Mouse (Mus musculus): ENCODE results near the gene Ak7. TPM values are rescaled to one million over a fixed set of nuclear protein-coding genes. Genes with fewer than 3 reads are reported as not detected.

Ak7 gene
- polyA plus RNA-seq, 1 experiment from 2014 or later, result 0.40 TPM

GRCm38 (mm10) chr12:105689435-105689834 is 16.3 kb upstream of the Ak7 start:
- no peaks in the 10 kb centered on the region for H3K27me3 ChIP-seq (replicated peaks; ENCODE audit: control insufficient read depth, insufficient read depth, low read length)
- H3K4me3 ChIP-seq (ENCODE audit: low read length), result no peak overlapping the region
- no peak overlapping the region for H3K9ac ChIP-seq (ENCODE audit: low read depth, low read length)
- no peaks in the 10 kb centered on the region for H3K9me3 ChIP-seq (ENCODE audit: control insufficient read depth, low read length)
- H3K27ac ChIP-seq (ENCODE audit: low read length), result no peak overlapping the region
- peaks cover 7% of the 10 kb centered on the region; the same call in 1 of the 2 replicates for H3K4me1 ChIP-seq (ENCODE audit: control insufficient read depth, insufficient read depth, low read length)
- no peak overlapping the region for H3K4me2 ChIP-seq (ENCODE audit: low read depth, low read length)
- ATAC-seq, result no peak
- H3K36me3 ChIP-seq (ENCODE audit: control insufficient read depth, insufficient read depth, low read length), result no peaks in the 10 kb centered on the region
- 93% methylated on average over 13 of the region's 13 CpGs for WGBS

GRCm38 (mm10) chr12:105694021-105694420 is 11.8 kb upstream of the Ak7 start:
- Histone ChIP-seq H3K27ac (ENCODE audit: low read length) (no peak overlapping the region), H3K36me3 (ENCODE audit: control insufficient read depth, insufficient read depth, low read length) (no peaks in the 10 kb centered on the region), H3K4me1 (ENCODE audit: control insufficient read depth, insufficient read depth, low read length) (no peaks in the 10 kb centered on the region), H3K27me3 (replicated peaks; ENCODE audit: control insufficient read depth, insufficient read depth, low read length) (no peaks in the 10 kb centered on the region), H3K9ac (ENCODE audit: low read depth, low read length) (no peak overlapping the region), H3K4me3 (ENCODE audit: low read length) (no peak overlapping the region), H3K9me3 (ENCODE audit: control insufficient read depth, low read length) (no peaks in the 10 kb centered on the region), H3K4me2 (ENCODE audit: low read depth, low read length) (no peak overlapping the region)
- 96% methylated on average over 2 of the region's 2 CpGs for WGBS
- ATAC-seq, result no peak

DNA sequence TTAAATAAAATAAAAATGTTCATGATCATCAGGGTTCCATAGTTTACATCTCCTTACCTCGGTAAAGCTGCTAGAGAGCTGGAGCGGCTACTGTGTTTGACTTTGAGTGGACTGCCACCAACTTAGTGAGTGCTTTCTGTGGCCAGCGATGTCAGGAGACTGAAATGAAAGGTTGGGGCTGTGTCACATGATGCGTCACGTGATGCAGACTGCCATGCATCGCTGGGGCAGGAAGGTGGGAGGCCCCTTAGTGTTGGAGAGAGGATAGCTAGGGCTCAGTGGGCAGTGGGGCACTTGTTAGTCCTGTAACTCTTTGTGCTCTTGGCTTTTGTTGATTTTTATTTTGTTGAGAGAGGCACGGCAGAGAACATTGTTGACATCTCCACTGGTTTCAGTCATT is 9.9 kb upstream of the Ak7 start:
- no peak for ATAC-seq
- Histone ChIP-seq H3K27me3 (replicated peaks; ENCODE audit: control insufficient read depth, insufficient read depth, low read length) (no peaks in the 10 kb centered on the region), H3K36me3 (ENCODE audit: control insufficient read depth, insufficient read depth, low read length) (peaks cover 5% of the 10 kb centered on the region), H3K4me2 (ENCODE audit: low read depth, low read length) (no peak overlapping the region), H3K9me3 (ENCODE audit: control insufficient read depth, low read length) (no peaks in the 10 kb centered on the region), H3K9ac (ENCODE audit: low read depth, low read length) (no peak overlapping the region), H3K4me3 (ENCODE audit: low read length) (no peak overlapping the region), H3K27ac (ENCODE audit: low read length) (no peak overlapping the region), H3K4me1 (ENCODE audit: control insufficient read depth, insufficient read depth, low read length) (no peaks in the 10 kb centered on the region)
- WGBS, result 82% methylated on average over 7 of the region's 7 CpGs

- Histone ChIP-seq H3K4me2 (ENCODE audit: low read depth, low read length) (no peak overlapping the region), H3K9ac (ENCODE audit: low read depth, low read length) (no peak overlapping the region), H3K27ac (ENCODE audit: low read length) (no peak overlapping the region), H3K36me3 (ENCODE audit: control insufficient read depth, insufficient read depth, low read length) (peaks cover 6% of the 10 kb centered on the region), H3K27me3 (replicated peaks; ENCODE audit: control insufficient read depth, insufficient read depth, low read length) (no peaks in the 10 kb centered on the region), H3K4me1 (ENCODE audit: control insufficient read depth, insufficient read depth, low read length) (no peaks in the 10 kb centered on the region), H3K9me3 (ENCODE audit: control insufficient read depth, low read length) (no peaks in the 10 kb centered on the region), H3K4me3 (ENCODE audit: low read length) (no peak overlapping the region)
- 90% methylated on average over 8 of the region's 8 CpGs for WGBS
- no peak for ATAC-seq
Measured at GRCm38 (mm10) chr12:105697104-105697780, 8.5 kb upstream of the Ak7 start.

DNA sequence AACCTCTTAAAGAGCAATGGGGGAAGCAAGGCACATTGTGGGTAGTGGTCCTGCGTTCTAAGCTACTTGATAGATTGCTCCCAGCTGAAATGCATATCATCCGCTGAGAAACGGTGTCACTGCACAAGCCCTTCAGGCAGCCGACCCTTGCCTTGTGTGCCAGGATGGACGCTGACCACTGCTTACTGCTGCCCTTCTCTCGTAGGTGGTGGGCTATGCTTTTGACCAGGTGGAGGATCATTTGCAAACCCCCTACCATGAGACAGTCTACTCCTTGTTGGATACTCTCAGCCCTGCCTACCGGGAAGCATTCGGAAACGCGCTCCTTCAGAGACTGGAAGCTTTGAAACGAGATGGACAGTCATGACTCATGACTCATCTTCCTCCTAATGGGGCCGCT is 5.3 kb upstream of the Ak7 start:
- Histone ChIP-seq H3K36me3 (ENCODE audit: control insufficient read depth, insufficient read depth, low read length) (peaks cover 6% of the 10 kb centered on the region), H3K4me1 (ENCODE audit: control insufficient read depth, insufficient read depth, low read length) (peaks cover 1% of the 10 kb centered on the region), H3K4me3 (ENCODE audit: low read length) (no peak overlapping the region), H3K9me3 (ENCODE audit: control insufficient read depth, low read length) (no peaks in the 10 kb centered on the region), H3K4me2 (ENCODE audit: low read depth, low read length) (no peak overlapping the region), H3K27ac (ENCODE audit: low read length) (no peak overlapping the region), H3K9ac (ENCODE audit: low read depth, low read length) (no peak overlapping the region), H3K27me3 (replicated peaks; ENCODE audit: control insufficient read depth, insufficient read depth, low read length) (no peaks in the 10 kb centered on the region)
- WGBS, result 91% methylated on average over 12 of the region's 12 CpGs
- ATAC-seq, result no peak

GRCm38 (mm10) chr12:105718616-105719015 is 12.8 kb downstream of the Ak7 start:
- Histone ChIP-seq H3K9ac (ENCODE audit: low read depth, low read length) (no peak overlapping the region), H3K4me3 (ENCODE audit: low read length) (no peak overlapping the region), H3K36me3 (ENCODE audit: control insufficient read depth, insufficient read depth, low read length) (no peaks in the 10 kb centered on the region), H3K4me2 (ENCODE audit: low read depth, low read length) (0 out of 2 replicates have a peak overlapping the region, but pooled peaks have one; percentile 2), H3K27ac (ENCODE audit: low read length) (no peak overlapping the region), H3K4me1 (ENCODE audit: control insufficient read depth, insufficient read depth, low read length) (no peaks in the 10 kb centered on the region), H3K27me3 (replicated peaks; ENCODE audit: control insufficient read depth, insufficient read depth, low read length) (no peaks in the 10 kb centered on the region), H3K9me3 (ENCODE audit: control insufficient read depth, low read length) (no peaks in the 10 kb centered on the region)
- 63% methylated on average over 17 of the region's 17 CpGs for WGBS
- peak; percentile 11; the same call in 1 of the 2 replicates for ATAC-seq

GRCm38 (mm10) chr12:105720196-105720595 is 14.4 kb downstream of the Ak7 start:
- no peak overlapping the region for H3K4me2 ChIP-seq (ENCODE audit: low read depth, low read length)
- H3K27me3 ChIP-seq (replicated peaks; ENCODE audit: control insufficient read depth, insufficient read depth, low read length), result no peaks in the 10 kb centered on the region
- no peak overlapping the region for H3K9ac ChIP-seq (ENCODE audit: low read depth, low read length)
- no peak for ATAC-seq
- no peaks in the 10 kb centered on the region for H3K36me3 ChIP-seq (ENCODE audit: control insufficient read depth, insufficient read depth, low read length)
- H3K9me3 ChIP-seq (ENCODE audit: control insufficient read depth, low read length), result no peaks in the 10 kb centered on the region
- H3K4me1 ChIP-seq (ENCODE audit: control insufficient read depth, insufficient read depth, low read length), result no peaks in the 10 kb centered on the region
- no peak overlapping the region for H3K4me3 ChIP-seq (ENCODE audit: low read length)
- H3K27ac ChIP-seq (ENCODE audit: low read length), result no peak overlapping the region
- 67% methylated on average over 3 of the region's 3 CpGs for WGBS

- no peaks in the 10 kb centered on the region for H3K36me3 ChIP-seq (ENCODE audit: control insufficient read depth, insufficient read depth, low read length)
- WGBS, result 67% methylated on average over 14 of the region's 14 CpGs
- H3K9ac ChIP-seq (ENCODE audit: low read depth, low read length), result no peak overlapping the region
- no peak overlapping the region for H3K4me2 ChIP-seq (ENCODE audit: low read depth, low read length)
- no peaks in the 10 kb centered on the region for H3K9me3 ChIP-seq (ENCODE audit: control insufficient read depth, low read length)
- H3K4me1 ChIP-seq (ENCODE audit: control insufficient read depth, insufficient read depth, low read length), result no peaks in the 10 kb centered on the region
- no peak for ATAC-seq
- H3K4me3 ChIP-seq (ENCODE audit: low read length), result no peak overlapping the region
- no peaks in the 10 kb centered on the region for H3K27me3 ChIP-seq (replicated peaks; ENCODE audit: control insufficient read depth, insufficient read depth, low read length)
- H3K27ac ChIP-seq (ENCODE audit: low read length), result no peak overlapping the region
Measured at GRCm38 (mm10) chr12:105721452-105722132, 15.8 kb downstream of the Ak7 start.

GRCm38 (mm10) chr12:105722657-105723056 is 16.9 kb downstream of the Ak7 start:
- Histone ChIP-seq H3K4me2 (ENCODE audit: low read depth, low read length) (no peak overlapping the region), H3K27me3 (replicated peaks; ENCODE audit: control insufficient read depth, insufficient read depth, low read length) (no peaks in the 10 kb centered on the region), H3K4me3 (ENCODE audit: low read length) (no peak overlapping the region), H3K9ac (ENCODE audit: low read depth, low read length) (no peak overlapping the region), H3K4me1 (ENCODE audit: control insufficient read depth, insufficient read depth, low read length) (no peaks in the 10 kb centered on the region), H3K9me3 (ENCODE audit: control insufficient read depth, low read length) (no peaks in the 10 kb centered on the region), H3K27ac (ENCODE audit: low read length) (no peak overlapping the region), H3K36me3 (ENCODE audit: control insufficient read depth, insufficient read depth, low read length) (no peaks in the 10 kb centered on the region)
- WGBS, result 4% methylated on average over 5 of the region's 5 CpGs
- peak; percentile 49 for ATAC-seq

Data from intestine, embryonic 16.5 days (tissue).